Mouse (Mus musculus): ENCODE measurements around the gene Bach1. TPM values are rescaled to one million over a fixed set of nuclear protein-coding genes. Genes with fewer than 3 reads are reported as not detected.
A peak's percentile ranks its signal among the peaks of the same experiment; 100 is the strongest.
"Not testable (repeated sequence)": the region's sequence is repeated elsewhere in the genome, so short reads cannot be mapped to it uniquely, and the experiment has no call there.

Gene Bach1
- polyA plus RNA-seq, 1 experiment from 2014 or later = 19.6 TPM

- H3K9ac ChIP-seq (ENCODE audit: low read depth, low read length); ATAC-seq (ENCODE audit: low FRiP score, low TSS enrichment); H3K4me2 ChIP-seq (replicated peaks; ENCODE audit: low read depth, low read length); H3K36me3 ChIP-seq (ENCODE audit: control insufficient read depth, insufficient read depth, low read length); H3K4me1 ChIP-seq (ENCODE audit: control insufficient read depth, insufficient read depth, low read length); H3K27me3 ChIP-seq (ENCODE audit: control insufficient read depth, insufficient read depth, low read length); H3K4me3 ChIP-seq (ENCODE audit: low read length); H3K9me3 ChIP-seq (ENCODE audit: control insufficient read depth, low read length); H3K27ac ChIP-seq (ENCODE audit: low read depth, low read length): not testable (repeated sequence)
- WGBS = 87% methylated on average over 7 of the region's 7 CpGs
Observed at GRCm38 (mm10) chr16:87688823-87689222, 9.9 kb upstream of the Bach1 start.

GRCm38 (mm10) chr16:87689225-87689624, 9.5 kb upstream of the Bach1 start:
- ATAC-seq (ENCODE audit: low FRiP score, low TSS enrichment) = peak; percentile 32; the same call in 1 of the 2 replicates
- Histone ChIP-seq H3K27me3 (ENCODE audit: control insufficient read depth, insufficient read depth, low read length) (no peaks in the 10 kb centered on the region), H3K9ac (ENCODE audit: low read depth, low read length) (no peak overlapping the region), H3K4me1 (ENCODE audit: control insufficient read depth, insufficient read depth, low read length) (no peaks in the 10 kb centered on the region), H3K4me3 (ENCODE audit: low read length) (no peak overlapping the region), H3K9me3 (ENCODE audit: control insufficient read depth, low read length) (no peaks in the 10 kb centered on the region), H3K4me2 (replicated peaks; ENCODE audit: low read depth, low read length) (no peak overlapping the region), H3K27ac (ENCODE audit: low read depth, low read length) (no peak overlapping the region), H3K36me3 (ENCODE audit: control insufficient read depth, insufficient read depth, low read length) (no peaks in the 10 kb centered on the region)
- 75% methylated on average over 8 of the region's 8 CpGs for WGBS

DNA sequence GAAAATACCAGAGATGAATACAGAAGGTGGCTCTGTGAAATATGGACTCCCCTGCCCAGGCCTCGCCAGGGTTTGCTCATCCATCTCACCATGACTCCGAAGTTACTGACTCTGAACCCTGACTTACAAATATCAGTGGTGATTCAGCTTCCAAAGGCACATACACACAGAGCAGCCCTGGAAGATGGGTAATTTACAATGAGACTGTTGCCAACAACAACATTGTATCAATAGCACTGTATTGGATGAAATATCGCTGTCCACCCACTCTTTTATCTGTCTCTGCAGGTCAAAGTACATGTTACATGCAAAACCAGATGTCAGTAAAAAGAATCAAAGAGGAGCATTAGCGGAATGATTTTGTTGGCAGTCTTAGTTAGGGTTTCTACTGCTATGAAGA, 8.2 kb upstream of the Bach1 start:
- 91% methylated on average over 4 of the region's 4 CpGs for WGBS

DNA sequence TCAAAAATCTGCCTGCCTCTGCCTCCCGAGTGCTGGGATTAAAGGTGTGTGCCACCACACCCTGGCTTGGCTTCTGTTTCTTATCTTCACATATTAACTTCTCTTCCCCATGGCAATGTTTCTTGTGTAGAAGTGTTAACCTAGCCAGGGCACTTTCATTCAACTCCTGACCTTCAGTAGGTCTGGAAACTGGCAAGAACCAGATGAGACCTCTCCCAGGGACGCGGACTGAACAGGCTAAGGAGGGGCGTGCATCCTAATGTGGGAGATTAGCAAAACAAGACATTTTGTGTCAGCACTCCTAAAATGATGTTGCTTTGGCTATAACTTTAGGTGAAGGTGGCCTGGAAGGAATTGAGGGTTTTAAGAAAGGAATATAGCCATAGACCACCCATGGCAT, 7.6 kb upstream of the Bach1 start:
- H3K36me3 ChIP-seq (ENCODE audit: control insufficient read depth, insufficient read depth, low read length) = no peaks in the 10 kb centered on the region
- 88% methylated on average over 4 of the region's 4 CpGs for WGBS
- H3K27ac ChIP-seq (ENCODE audit: low read depth, low read length) = no peak overlapping the region
- H3K9ac ChIP-seq (ENCODE audit: low read depth, low read length) = no peak overlapping the region
- H3K27me3 ChIP-seq (ENCODE audit: control insufficient read depth, insufficient read depth, low read length) = no peaks in the 10 kb centered on the region
- H3K9me3 ChIP-seq (ENCODE audit: control insufficient read depth, low read length) = no peaks in the 10 kb centered on the region
- H3K4me2 ChIP-seq (replicated peaks; ENCODE audit: low read depth, low read length) = no peak overlapping the region
- ATAC-seq (ENCODE audit: low FRiP score, low TSS enrichment) = no peak
- no peak overlapping the region for H3K4me3 ChIP-seq (ENCODE audit: low read length)
- H3K4me1 ChIP-seq (ENCODE audit: control insufficient read depth, insufficient read depth, low read length) = no peaks in the 10 kb centered on the region

More for the DNA sequence above, 8.2 kb upstream of the Bach1 start:
- Histone ChIP-seq H3K27ac (ENCODE audit: low read depth, low read length) (no peak overlapping the region), H3K9me3 (ENCODE audit: control insufficient read depth, low read length) (no peaks in the 10 kb centered on the region), H3K4me3 (ENCODE audit: low read length) (no peak overlapping the region), H3K9ac (ENCODE audit: low read depth, low read length) (no peak overlapping the region), H3K4me1 (ENCODE audit: control insufficient read depth, insufficient read depth, low read length) (no peaks in the 10 kb centered on the region), H3K27me3 (ENCODE audit: control insufficient read depth, insufficient read depth, low read length) (no peaks in the 10 kb centered on the region), H3K4me2 (replicated peaks; ENCODE audit: low read depth, low read length) (no peak overlapping the region), H3K36me3 (ENCODE audit: control insufficient read depth, insufficient read depth, low read length) (no peaks in the 10 kb centered on the region)
- ATAC-seq (ENCODE audit: low FRiP score, low TSS enrichment) = no peak

GRCm38 (mm10) chr16:87692591-87692990, 6.2 kb upstream of the Bach1 start:
- no peaks in the 10 kb centered on the region for H3K36me3 ChIP-seq (ENCODE audit: control insufficient read depth, insufficient read depth, low read length)
- no peak for ATAC-seq (ENCODE audit: low FRiP score, low TSS enrichment)
- H3K4me3 ChIP-seq (ENCODE audit: low read length) = no peak overlapping the region
- no peak overlapping the region for H3K27ac ChIP-seq (ENCODE audit: low read depth, low read length)
- WGBS = 88% methylated on average over 2 of the region's 2 CpGs
- H3K4me1 ChIP-seq (ENCODE audit: control insufficient read depth, insufficient read depth, low read length) = no peaks in the 10 kb centered on the region
- H3K27me3 ChIP-seq (ENCODE audit: control insufficient read depth, insufficient read depth, low read length) = no peaks in the 10 kb centered on the region
- H3K9ac ChIP-seq (ENCODE audit: low read depth, low read length) = no peak overlapping the region
- H3K4me2 ChIP-seq (replicated peaks; ENCODE audit: low read depth, low read length) = no peak overlapping the region
- no peaks in the 10 kb centered on the region for H3K9me3 ChIP-seq (ENCODE audit: control insufficient read depth, low read length)

DNA sequence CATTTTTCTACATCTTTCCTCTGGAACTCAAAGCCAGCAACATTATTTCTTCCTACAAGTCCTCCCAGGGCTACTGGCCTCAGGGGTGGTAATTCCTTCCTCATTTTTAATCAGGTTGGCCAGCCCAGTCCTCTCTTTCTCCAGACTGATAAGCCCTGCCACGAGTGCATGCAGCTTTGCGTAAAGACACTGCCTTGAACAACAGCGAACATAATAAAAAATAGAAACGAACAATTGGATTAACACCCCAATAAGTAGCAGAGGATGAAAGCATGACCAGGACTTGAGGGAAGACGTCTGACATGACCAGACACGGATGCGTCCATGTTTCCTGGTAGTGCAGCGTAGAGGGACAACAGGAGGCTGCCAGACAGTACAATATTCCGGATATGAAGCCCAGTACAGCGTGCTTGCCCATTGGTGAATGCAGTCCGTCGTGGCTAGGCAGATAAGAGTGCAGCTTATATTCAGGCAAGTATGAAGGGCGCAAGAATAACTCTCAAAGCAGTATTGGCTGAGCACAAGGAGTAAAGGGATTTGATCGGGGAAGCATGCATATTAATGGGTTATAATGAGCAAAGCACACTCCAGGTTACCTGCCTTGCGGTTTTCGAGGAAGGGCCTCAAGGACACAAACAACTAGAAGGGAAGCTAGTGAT, 909 bp upstream of the Bach1 start:
- H3K9ac ChIP-seq (ENCODE audit: low read depth, low read length) = no peak overlapping the region
- ATAC-seq (ENCODE audit: low FRiP score, low TSS enrichment) = no peak
- H3K27ac ChIP-seq (ENCODE audit: low read depth, low read length) = no peak overlapping the region

DNA sequence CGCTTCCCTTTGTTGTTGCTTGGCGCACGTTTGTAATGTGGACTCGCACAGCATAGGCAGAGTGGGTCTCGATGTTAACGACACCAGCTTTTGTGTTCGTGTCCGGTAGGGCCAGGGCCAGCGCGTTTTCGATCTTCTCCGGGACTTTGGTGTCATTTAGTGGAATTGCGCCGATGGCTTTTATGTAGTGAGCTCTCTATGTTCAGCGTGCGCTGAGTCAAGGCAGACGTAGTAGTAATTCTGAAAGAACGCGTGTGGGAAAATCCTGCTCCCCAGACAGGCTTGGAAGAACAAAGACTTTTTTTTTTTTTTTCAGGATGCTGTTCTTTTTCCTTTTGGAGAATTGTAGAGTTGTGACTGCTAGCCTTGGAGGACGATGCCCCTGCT, 554 bp downstream of the Bach1 start:
- peak overlapping the region; percentile 96 for H3K9ac ChIP-seq (ENCODE audit: low read depth, low read length)
- under 1% methylated on average over 20 of the region's 20 CpGs for WGBS
- H3K4me1 ChIP-seq (ENCODE audit: control insufficient read depth, insufficient read depth, low read length) = peaks cover 16% of the 10 kb centered on the region
- H3K36me3 ChIP-seq (ENCODE audit: control insufficient read depth, insufficient read depth, low read length) = no peaks in the 10 kb centered on the region
- no peaks in the 10 kb centered on the region for H3K9me3 ChIP-seq (ENCODE audit: control insufficient read depth, low read length)
- peak overlapping the region; percentile 87 for H3K4me3 ChIP-seq (ENCODE audit: low read length)
- H3K27ac ChIP-seq (ENCODE audit: low read depth, low read length) = peak overlapping the region; percentile 86
- ATAC-seq (ENCODE audit: low FRiP score, low TSS enrichment) = no peak
- peak overlapping the region; percentile 68 for H3K4me2 ChIP-seq (replicated peaks; ENCODE audit: low read depth, low read length)
- no peaks in the 10 kb centered on the region for H3K27me3 ChIP-seq (ENCODE audit: control insufficient read depth, insufficient read depth, low read length)

More for the DNA sequence above, 909 bp upstream of the Bach1 start:
- Histone ChIP-seq H3K4me2 (replicated peaks; ENCODE audit: low read depth, low read length) (peak overlapping the region; percentile 68), H3K27me3 (ENCODE audit: control insufficient read depth, insufficient read depth, low read length) (no peaks in the 10 kb centered on the region), H3K36me3 (ENCODE audit: control insufficient read depth, insufficient read depth, low read length) (no peaks in the 10 kb centered on the region), H3K9me3 (ENCODE audit: control insufficient read depth, low read length) (no peaks in the 10 kb centered on the region), H3K4me1 (ENCODE audit: control insufficient read depth, insufficient read depth, low read length) (peaks cover 12% of the 10 kb centered on the region), H3K4me3 (ENCODE audit: low read length) (peak overlapping the region; percentile 87)
- 51% methylated on average over 16 of the region's 16 CpGs for WGBS

GRCm38 (mm10) chr16:87699693-87700394, 1.1 kb downstream of the Bach1 start:
- peak; percentile 10; the same call in 1 of the 2 replicates for ATAC-seq (ENCODE audit: low FRiP score, low TSS enrichment)
- H3K4me1 ChIP-seq (ENCODE audit: control insufficient read depth, insufficient read depth, low read length) = peaks cover 16% of the 10 kb centered on the region
- H3K27ac ChIP-seq (ENCODE audit: low read depth, low read length) = peak overlapping the region; percentile 86
- peak overlapping the region; percentile 96 for H3K9ac ChIP-seq (ENCODE audit: low read depth, low read length)
- H3K9me3 ChIP-seq (ENCODE audit: control insufficient read depth, low read length) = no peaks in the 10 kb centered on the region
- H3K4me3 ChIP-seq (ENCODE audit: low read length) = peak overlapping the region; percentile 87
- H3K36me3 ChIP-seq (ENCODE audit: control insufficient read depth, insufficient read depth, low read length) = no peaks in the 10 kb centered on the region
- WGBS = under 1% methylated on average over 20 of the region's 20 CpGs
- H3K27me3 ChIP-seq (ENCODE audit: control insufficient read depth, insufficient read depth, low read length) = no peaks in the 10 kb centered on the region
- H3K4me2 ChIP-seq (replicated peaks; ENCODE audit: low read depth, low read length) = peak overlapping the region; percentile 68

DNA sequence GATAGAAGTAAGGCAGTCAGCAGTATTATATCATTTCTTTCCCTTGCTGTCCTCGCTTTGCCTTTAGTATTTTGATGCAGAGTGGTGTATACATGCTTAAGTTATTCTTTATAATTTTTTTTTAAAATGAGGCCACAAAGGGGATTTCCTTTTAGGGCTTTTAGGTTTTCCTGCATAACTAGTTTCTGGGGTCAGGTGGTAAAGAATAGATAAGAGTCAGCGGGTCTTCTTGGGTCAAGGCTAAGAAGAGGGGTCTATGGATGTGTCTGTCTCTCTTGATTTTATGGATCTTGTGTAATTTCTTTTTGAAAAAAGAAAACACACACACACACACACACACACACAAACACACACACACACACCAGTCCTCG, 1.6 kb downstream of the Bach1 start:
- no peaks in the 10 kb centered on the region for H3K36me3 ChIP-seq (ENCODE audit: control insufficient read depth, insufficient read depth, low read length)
- peaks cover 16% of the 10 kb centered on the region for H3K4me1 ChIP-seq (ENCODE audit: control insufficient read depth, insufficient read depth, low read length)
- 32% methylated on average over 3 of the region's 3 CpGs for WGBS
- no peaks in the 10 kb centered on the region for H3K27me3 ChIP-seq (ENCODE audit: control insufficient read depth, insufficient read depth, low read length)
- peak overlapping the region; percentile 87 for H3K4me3 ChIP-seq (ENCODE audit: low read length)
- no peak for ATAC-seq (ENCODE audit: low FRiP score, low TSS enrichment)
- peak overlapping the region; percentile 68 for H3K4me2 ChIP-seq (replicated peaks; ENCODE audit: low read depth, low read length)
- peak overlapping the region; percentile 96; the same call in 1 of the 2 replicates for H3K9ac ChIP-seq (ENCODE audit: low read depth, low read length)
- no peaks in the 10 kb centered on the region for H3K9me3 ChIP-seq (ENCODE audit: control insufficient read depth, low read length)
- no peak overlapping the region for H3K27ac ChIP-seq (ENCODE audit: low read depth, low read length)

All from kidney, embryonic 14.5 days (tissue).